Comparison of ENCODE assay signal across 9 mouse cellular contexts in genomic region chr15:82188481-82189240, GRCm38 (mm10). TPM values are rescaled to one million over a fixed set of nuclear protein-coding genes. Genes with fewer than 3 reads are reported as not detected.
DNase-seq lines count a peak whose midpoint lies in the region; ATAC-seq lines count a peak whose summit lies in the region.
"Had no signal": no experiment of that assay in that cellular context is flagged by ENCODE, and none has a peak within 500 bp of the region (broad histone marks: within the 10 kb centered on the region; RNA-seq: fewer than 3 reads in every experiment).

No protein-coding gene starts in this region.

- no peak overlapping the region for H3K9ac ChIP-seq in limb, embryonic 11.5 days (ENCODE audit: low read length)
- no peak overlapping the region for H3K9ac ChIP-seq in liver, embryonic 12.5 days

- no peak overlapping the region for H3K27ac ChIP-seq in limb, embryonic 11.5 days (replicated peaks; ENCODE audit: low read depth, low read length)
- H3K27ac ChIP-seq in limb, embryonic 10.5 days = no peak overlapping the region
- H3K27ac ChIP-seq in liver, embryonic 12.5 days = peak overlapping the region; percentile 97

- ATAC-seq in limb, embryonic 11.5 days (ENCODE audit: insufficient number of reproducible peaks, low FRiP score, low TSS enrichment, low read depth) = no peak
- ATAC-seq in liver, embryonic 12.5 days = no peak

- H3K27me3 ChIP-seq in limb, embryonic 11.5 days (ENCODE audit: control insufficient read depth, insufficient read depth, low read length) = no peaks in the 10 kb centered on the region
- no peaks in the 10 kb centered on the region for H3K27me3 ChIP-seq in limb, embryonic 10.5 days (ENCODE audit: low read depth, poor library complexity, severe bottlenecking)
- H3K27me3 ChIP-seq in liver, embryonic 12.5 days (replicated peaks) = no peaks in the 10 kb centered on the region

- 96% methylated on average over 10 of the region's 10 CpGs for WGBS in limb, embryonic 11.5 days
- 95% methylated on average over 10 of the region's 10 CpGs for WGBS in limb, embryonic 10.5 days
- 89% methylated on average over 10 of the region's 10 CpGs for WGBS in liver, embryonic 12.5 days (ENCODE audit: insufficient replicate concordance)

- peak; percentile 28 for DNase-seq in adrenal gland, adult 2 months
- DNase-seq in adrenal gland, adult 18-20 months (ENCODE audit: low spot score in 2 of 2) = no peak
- peak; percentile 62 for DNase-seq in limb, embryonic 11.5 days (ENCODE audit: low spot score)
- DNase-seq in limb, embryonic 10.5 days (ENCODE audit: low spot score) = no peak
- peak; percentile 28 to 53 for DNase-seq in adrenal gland, postnatal 36 days
- peak; percentile 64 for DNase-seq in thymus, postnatal 0 days (ENCODE audit: low spot score)
- DNase-seq in left cerebral cortex, adult 11 months (ENCODE audit: low spot score) = no peak

- no peaks in the 10 kb centered on the region for H3K4me1 ChIP-seq in limb, embryonic 11.5 days (ENCODE audit: control insufficient read depth, insufficient read depth, low read length)
- H3K4me1 ChIP-seq in limb, embryonic 10.5 days = no peaks in the 10 kb centered on the region
- H3K4me1 ChIP-seq in liver, embryonic 12.5 days = peaks cover 50% of the 10 kb centered on the region

- peaks cover 4% of the 10 kb centered on the region; the same call in 1 of the 2 replicates for H3K9me3 ChIP-seq in limb, embryonic 11.5 days (ENCODE audit: control insufficient read depth, low read length)
- H3K9me3 ChIP-seq in limb, embryonic 10.5 days (replicated peaks) = no peaks in the 10 kb centered on the region
- peaks cover 5% of the 10 kb centered on the region for H3K9me3 ChIP-seq in liver, embryonic 12.5 days (replicated peaks)

- peaks cover 58% of the 10 kb centered on the region for H3K36me3 ChIP-seq in limb, embryonic 11.5 days (ENCODE audit: control insufficient read depth, insufficient read depth, low read length)
- peaks cover 100% of the 10 kb centered on the region for H3K36me3 ChIP-seq in limb, embryonic 10.5 days
- peaks cover 99% of the 10 kb centered on the region for H3K36me3 ChIP-seq in liver, embryonic 12.5 days

- H3K4me3 ChIP-seq in limb, embryonic 11.5 days (ENCODE audit: low read depth, low read length) = no peak overlapping the region
- H3K4me3 ChIP-seq in limb, embryonic 10.5 days = no peak overlapping the region
- no peak overlapping the region for H3K4me3 ChIP-seq in liver, embryonic 12.5 days

- H3K4me2 ChIP-seq in limb, embryonic 11.5 days (ENCODE audit: low read depth, severe bottlenecking) = no peak overlapping the region
- no peak overlapping the region for H3K4me2 ChIP-seq in liver, embryonic 12.5 days

RNA-seq across cellular contexts. Expression of gene Shisa8, which starts 24.0 kb away (rescaled TPM):
- under 1 TPM in 1 of 2 experiments, not detected in 1; 0.69 TPM for total RNA-seq in adrenal gland, adult 2 months (2021)
- 1.3 and 2.5 TPM in 2 replicates for polyA plus RNA-seq in adrenal gland, adult 2 months (2012; rRNA removed)
- under 1 TPM; 0.13 to 0.27 TPM for total RNA-seq in adrenal gland, adult 18-20 months (2021)
- polyA plus RNA-seq in limb, embryonic 11.5 days (2014; fragmentation: Nextera tagmentation; extraction: Ambion mirVana) = 0.31 TPM in 1 of 2 replicates, not detected in the other
- polyA plus RNA-seq in limb, embryonic 10.5 days (2016; fragmentation: Nextera tagmentation; extraction: Ambion mirVana) = 0.15 TPM in 1 of 2 replicates, not detected in the other
- total RNA-seq in adrenal gland, postnatal 36 days (2021) = under 1 TPM; 0.46 to 0.73 TPM
- 0.31 and 0.37 TPM in 2 replicates for polyA plus RNA-seq in liver, embryonic 12.5 days (2016; fragmentation: Nextera tagmentation; extraction: Ambion mirVana)
- 0.15 and 0.26 TPM in 2 replicates for polyA plus RNA-seq in thymus, postnatal 0 days (2015; fragmentation: Nextera tagmentation; extraction: Ambion mirVana)

RNA-seq across cellular contexts. Expression of gene Tnfrsf13c, which starts 35.5 kb away (rescaled TPM):
- total RNA-seq in adrenal gland, adult 2 months (2021) = not detected
- polyA plus RNA-seq in adrenal gland, adult 2 months (2012; rRNA removed) = 0.08 and 0.15 TPM in 2 replicates
- total RNA-seq in adrenal gland, adult 18-20 months (2021) = under 1 TPM; 0.16 to 0.17 TPM
- 0.27 TPM in 1 of 2 replicates, not detected in the other for polyA plus RNA-seq in limb, embryonic 11.5 days (2014; fragmentation: Nextera tagmentation; extraction: Ambion mirVana)
- 0.15 and 0.33 TPM in 2 replicates for polyA plus RNA-seq in limb, embryonic 10.5 days (2016; fragmentation: Nextera tagmentation; extraction: Ambion mirVana)
- under 1 TPM in 1 of 2 experiments, not detected in 1; 0.20 TPM for total RNA-seq in adrenal gland, postnatal 36 days (2021)
- 0.30 TPM in 2 replicates for polyA plus RNA-seq in liver, embryonic 12.5 days (2016; fragmentation: Nextera tagmentation; extraction: Ambion mirVana)
- polyA plus RNA-seq in thymus, postnatal 0 days (2015; fragmentation: Nextera tagmentation; extraction: Ambion mirVana) = 0.22 and 0.49 TPM in 2 replicates
- polyA plus RNA-seq: lung, embryonic 16.5 days had no signal

RNA-seq across cellular contexts. Expression of gene Srebf2, which starts 41.7 kb away (rescaled TPM):
- 100 to 1,000 TPM in 1 of 2 experiments, 10 to 100 TPM in 1; 93.2 to 101 TPM for total RNA-seq in adrenal gland, adult 2 months (2021)
- 232 and 261 TPM in 2 replicates for polyA plus RNA-seq in adrenal gland, adult 2 months (2012; rRNA removed)
- 100 to 1,000 TPM in 1 of 2 experiments, 10 to 100 TPM in 1; 79.3 to 109 TPM for total RNA-seq in adrenal gland, adult 18-20 months (2021)
- 129 and 138 TPM in 2 replicates for polyA plus RNA-seq in limb, embryonic 11.5 days (2014; fragmentation: Nextera tagmentation; extraction: Ambion mirVana)
- 182 and 190 TPM in 2 replicates for polyA plus RNA-seq in limb, embryonic 10.5 days (2016; fragmentation: Nextera tagmentation; extraction: Ambion mirVana)
- 100 to 1,000 TPM in 1 of 2 experiments, 10 to 100 TPM in 1; 80.3 to 113 TPM for total RNA-seq in adrenal gland, postnatal 36 days (2021)
- 96.9 and 99.4 TPM in 2 replicates for polyA plus RNA-seq in liver, embryonic 12.5 days (2016; fragmentation: Nextera tagmentation; extraction: Ambion mirVana)
- polyA plus RNA-seq in thymus, postnatal 0 days (2015; fragmentation: Nextera tagmentation; extraction: Ambion mirVana) = 152 and 161 TPM in 2 replicates

RNA-seq across cellular contexts. Expression of gene Cenpm, which starts 55.9 kb away (rescaled TPM):
- 1 to 10 TPM in 1 of 2 experiments, under 1 TPM in 1; 0.93 to 1.9 TPM for total RNA-seq in adrenal gland, adult 2 months (2021)
- 11.0 and 11.1 TPM in 2 replicates for polyA plus RNA-seq in adrenal gland, adult 2 months (2012; rRNA removed)
- total RNA-seq in adrenal gland, adult 18-20 months (2021) = 1 to 10 TPM; 2.4 to 2.5 TPM
- polyA plus RNA-seq in limb, embryonic 11.5 days (2014; fragmentation: Nextera tagmentation; extraction: Ambion mirVana) = 88.0 and 89.3 TPM in 2 replicates
- 83.9 and 86.0 TPM in 2 replicates for polyA plus RNA-seq in limb, embryonic 10.5 days (2016; fragmentation: Nextera tagmentation; extraction: Ambion mirVana)
- total RNA-seq in adrenal gland, postnatal 36 days (2021) = 1 to 10 TPM; 2.9 to 4.3 TPM
- 48.3 and 51.2 TPM in 2 replicates for polyA plus RNA-seq in liver, embryonic 12.5 days (2016; fragmentation: Nextera tagmentation; extraction: Ambion mirVana)
- polyA plus RNA-seq in thymus, postnatal 0 days (2015; fragmentation: Nextera tagmentation; extraction: Ambion mirVana) = 59.3 and 61.5 TPM in 2 replicates

Comparison
In these comparisons a context has a peak if more than half of its experiments do, and no peak if none do; other contexts are left out.
1. DNase-seq: peak in adrenal gland, adult 2 months (single experiment), limb, embryonic 11.5 days (single experiment), adrenal gland, postnatal 36 days (2 of 2) and thymus, postnatal 0 days (single experiment); none in adrenal gland, adult 18-20 months (0 of 2), limb, embryonic 10.5 days (single experiment) and left cerebral cortex, adult 11 months (single experiment).